Mouse (Mus musculus): ENCODE measurements around the gene Prpf8.

- no peak for TF ChIP-seq CTCF (IDR thresholded peaks at IDR 0.05; ENCODE audit: borderline replicate concordance, control insufficient read depth, extremely low read depth, insufficient read depth, low read length, poor library complexity)
- TF ChIP-seq POLR2A (IDR thresholded peaks at IDR 0.05; ENCODE audit: control insufficient read depth, extremely low read depth, insufficient read depth, low read length, poor library complexity) = no peak
These were observed 24.3 kb upstream of the Prpf8 start for GRCm38 (mm10) chr11:75462253-75462783.

Measured in thymus, adult 2 months (tissue).